Mouse (Mus musculus): ENCODE results near the gene Snx25.

DNA sequence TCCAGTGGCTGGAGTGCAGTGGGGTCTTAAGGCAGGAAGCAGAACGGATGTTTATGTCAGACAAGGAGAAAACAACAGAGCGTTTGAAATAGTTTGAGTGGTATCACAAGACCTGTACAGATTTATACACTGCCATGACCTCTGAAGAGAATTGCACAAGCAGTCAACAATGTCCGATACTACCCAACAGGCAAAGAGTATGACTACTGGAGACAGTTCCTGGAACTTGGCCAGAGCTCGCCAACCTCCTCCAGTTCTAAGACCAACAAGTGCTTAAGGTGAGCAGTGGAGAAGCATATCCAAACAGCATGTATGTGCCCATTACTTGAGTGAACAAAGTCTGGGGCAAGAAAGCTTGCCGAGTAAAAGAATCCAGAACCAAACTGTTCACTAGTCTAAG is 76.7 kb downstream of the Snx25 start:
- TF ChIP-seq POLR2A (IDR thresholded peaks at IDR 0.05; ENCODE audit: borderline replicate concordance, insufficient read depth, low read length) (no peak), CTCF (IDR thresholded peaks at IDR 0.05; ENCODE audit: borderline replicate concordance, insufficient read depth, low read depth, low read length) (no peak)
